26 mouse cellular contexts compared by ENCODE assay signal in the genomic region with DNA sequence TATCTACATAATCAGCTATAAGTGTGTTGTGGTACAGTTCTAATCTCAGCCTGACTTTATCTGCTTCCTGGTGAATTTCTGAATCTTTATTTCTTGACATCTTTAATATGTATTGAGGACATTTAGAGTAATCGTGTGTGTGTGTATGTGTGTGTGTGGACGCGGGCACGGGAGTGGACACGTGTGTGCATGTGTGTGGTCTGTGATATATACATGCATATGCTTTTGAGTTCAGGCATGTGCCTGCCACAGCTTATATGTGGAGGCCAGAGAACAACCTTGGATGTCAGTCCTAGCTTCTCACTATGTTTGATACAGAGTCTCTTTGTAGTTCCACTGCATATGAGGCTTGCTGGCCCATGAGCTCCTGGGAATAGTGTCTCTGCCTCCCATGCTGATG. TPM values are rescaled to one million over a fixed set of nuclear protein-coding genes. Genes with fewer than 3 reads are reported as not detected.
"Had no signal": no experiment of that assay in that cellular context is flagged by ENCODE, and none has a peak within 500 bp of the region (broad histone marks: within the 10 kb centered on the region; RNA-seq: fewer than 3 reads in every experiment).

No protein-coding gene starts in this region.

- H3K27ac ChIP-seq: embryonic facial prominence, embryonic 10.5 days; embryonic facial prominence, embryonic 12.5 days; embryonic facial prominence, embryonic 13.5 days; embryonic facial prominence, embryonic 15.5 days; forebrain, embryonic 10.5 days; forebrain, embryonic 12.5 days; forebrain, embryonic 13.5 days; forebrain, embryonic 15.5 days; gastrocnemius, adult 2 months; heart, adult 2 months; heart, embryonic 10.5 days had no signal

- H3K9ac ChIP-seq: embryonic facial prominence, embryonic 12.5 days; embryonic facial prominence, embryonic 13.5 days; embryonic facial prominence, embryonic 15.5 days; forebrain, embryonic 12.5 days; forebrain, embryonic 13.5 days; forebrain, embryonic 15.5 days; forebrain, postnatal 0 days had no signal

- H3K27me3 ChIP-seq: embryonic facial prominence, embryonic 12.5 days; embryonic facial prominence, embryonic 13.5 days; embryonic facial prominence, embryonic 15.5 days; forebrain, embryonic 12.5 days; forebrain, embryonic 13.5 days; forebrain, embryonic 15.5 days had no signal

- H3K4me3 ChIP-seq: embryonic facial prominence, embryonic 10.5 days; embryonic facial prominence, embryonic 12.5 days; embryonic facial prominence, embryonic 13.5 days; embryonic facial prominence, embryonic 15.5 days; erythroblast, embryonic 14.5 days; forebrain, embryonic 10.5 days; forebrain, embryonic 12.5 days; forebrain, embryonic 13.5 days; forebrain, embryonic 15.5 days; gastrocnemius, adult 2 months; heart, adult 2 months; heart, embryonic 10.5 days had no signal

- H3K4me2 ChIP-seq: embryonic facial prominence, embryonic 12.5 days; embryonic facial prominence, embryonic 13.5 days; embryonic facial prominence, embryonic 15.5 days; forebrain, embryonic 12.5 days; forebrain, embryonic 13.5 days; forebrain, embryonic 15.5 days had no signal

- H3K4me1 ChIP-seq: embryonic facial prominence, embryonic 10.5 days; embryonic facial prominence, embryonic 12.5 days; embryonic facial prominence, embryonic 15.5 days; forebrain, embryonic 10.5 days; forebrain, embryonic 12.5 days; forebrain, embryonic 13.5 days; forebrain, embryonic 15.5 days; heart, embryonic 10.5 days had no signal

- DNase-seq: embryo, embryonic 11 days; gastrocnemius, adult 2 months; gastrocnemius, postnatal 10 days; gastrocnemius, postnatal 14 days; gastrocnemius, postnatal 25 days; gastrocnemius, postnatal 36 days; heart, adult 11 months; heart, adult 18-20 months; heart, adult 2 months had no signal

- H3K36me3 ChIP-seq: embryonic facial prominence, embryonic 10.5 days; embryonic facial prominence, embryonic 12.5 days; embryonic facial prominence, embryonic 13.5 days; embryonic facial prominence, embryonic 15.5 days; forebrain, embryonic 10.5 days; forebrain, embryonic 12.5 days; forebrain, embryonic 15.5 days; heart, embryonic 10.5 days had no signal

- H3K9me3 ChIP-seq: embryonic facial prominence, embryonic 10.5 days; embryonic facial prominence, embryonic 12.5 days; embryonic facial prominence, embryonic 13.5 days; embryonic facial prominence, embryonic 15.5 days; forebrain, embryonic 10.5 days; forebrain, embryonic 12.5 days; forebrain, embryonic 13.5 days; forebrain, embryonic 15.5 days; heart, embryonic 10.5 days had no signal

RNA-seq across cellular contexts. Expression of a gene that starts 4.1 kb away (rescaled TPM):
- total RNA-seq: forebrain, postnatal 0 days; gastrocnemius, adult 8-10 months; granulocyte monocyte progenitor cell, adult 5-6 weeks; heart, adult 18-20 months; heart, adult 2 months; heart, adult 8-10 months had no signal
- polyA plus RNA-seq: embryonic facial prominence, embryonic 11.5 days; embryonic facial prominence, embryonic 12.5 days; embryonic facial prominence, embryonic 15.5 days; forebrain, embryonic 14.5 days; forebrain, postnatal 0 days; heart, adult 2 months had no signal

RNA-seq across cellular contexts. Expression of a gene that starts 23.1 kb away (rescaled TPM):
- polyA plus RNA-seq: erythroblast, embryonic 14.5 days had no signal

RNA-seq across cellular contexts. Expression of a gene that starts 27.1 kb away (rescaled TPM):
- total RNA-seq: common myeloid progenitor, adult 5-6 weeks; gastrocnemius, postnatal 10 days; heart, adult 8-10 months had no signal
- polyA plus RNA-seq: embryonic facial prominence, embryonic 10.5 days; embryonic facial prominence, embryonic 11.5 days; forebrain, embryonic 12.5 days; forebrain, embryonic 13.5 days; forebrain, embryonic 15.5 days; heart, adult 2 months; heart, embryonic 10.5 days had no signal
